Mouse (Mus musculus): ENCODE data around the gene Rbfox3.

- TF ChIP-seq POLR2A (IDR thresholded peaks at IDR 0.05; ENCODE audit: low read depth, low read length) (no peak), CTCF (IDR thresholded peaks at IDR 0.05; ENCODE audit: extremely low read depth, insufficient read depth, insufficient read length, insufficient replicate concordance) (no peak)
Observed at GRCm38 (mm10) chr11:118467441-118468035, 443.9 kb downstream of the Rbfox3 start.
